Mouse (Mus musculus) lung, postnatal 25 days (tissue): ENCODE measurements around the gene Clec10a.
"Not testable (repeated sequence)": the region's sequence is repeated elsewhere in the genome, so short reads cannot be mapped to it uniquely, and the experiment has no call there.

Experiments used
- DNase-seq: peaks from one replicate; pipeline ENCODE4 v3.0.0; 2022; ENCODE audit warnings: low spot score

Clec10a gene

DNA sequence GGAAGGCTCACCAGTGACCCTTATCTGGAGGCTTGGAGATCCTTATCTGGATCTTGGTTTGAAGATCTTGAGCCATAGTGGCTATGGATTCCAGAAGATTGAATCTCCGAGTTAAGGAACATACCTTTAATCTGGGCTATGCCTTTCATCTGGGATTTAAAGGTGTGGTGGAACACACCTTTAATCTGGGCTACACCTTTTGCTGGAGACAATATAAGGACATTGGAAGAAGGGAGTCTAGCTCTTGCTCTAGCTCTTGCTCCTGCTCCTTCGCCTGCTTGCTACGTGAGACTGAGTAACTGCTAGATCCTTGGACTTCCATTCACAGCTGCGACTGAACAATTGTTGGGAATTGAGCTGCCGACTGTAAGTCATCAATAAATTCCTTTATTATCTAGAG, at the start of gene Clec10a:
Clec10a (plus strand) TSS at position 301 of the 400 bp plus-strand sequence.
- DNase-seq = not testable (repeated sequence)

DNA sequence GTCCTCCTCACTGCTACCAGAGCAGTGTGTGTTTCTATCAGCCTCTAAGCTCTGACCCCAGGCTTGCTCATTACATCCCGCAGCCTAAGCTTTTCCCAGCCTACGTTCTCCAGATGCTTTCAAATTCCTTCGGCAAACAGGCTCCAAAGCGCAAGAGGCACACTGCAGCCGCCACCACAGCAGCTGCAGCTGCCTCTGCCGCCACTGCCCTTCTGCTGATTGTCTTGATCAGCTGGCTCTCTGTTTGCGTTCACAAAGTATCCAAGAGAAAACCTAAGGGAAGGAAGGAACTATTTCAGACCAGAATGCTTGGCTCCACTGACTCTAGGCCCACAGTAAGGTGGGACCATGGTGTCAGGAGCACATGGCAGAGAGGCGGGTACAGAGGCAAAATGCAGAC, 48.9 kb upstream of the Clec10a start:
- no peak for DNase-seq

DNA sequence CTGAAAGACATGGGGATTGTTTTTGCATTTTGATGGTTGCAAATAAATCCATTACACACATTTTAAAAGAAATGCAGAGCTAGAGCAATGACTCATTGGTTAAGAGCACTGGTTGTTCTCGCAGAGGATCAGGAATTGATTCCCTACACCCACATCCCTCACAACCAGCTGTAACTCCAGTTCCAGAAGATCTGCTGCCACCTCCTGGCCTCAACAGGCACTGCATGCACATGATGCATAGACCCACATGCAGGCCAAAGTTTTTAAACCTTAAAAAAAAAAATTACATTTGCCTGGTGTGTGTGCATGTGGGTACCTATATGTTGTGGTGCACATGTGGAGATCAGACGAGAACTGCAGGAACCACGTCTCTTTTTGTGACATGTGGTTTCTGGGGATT, 45.9 kb upstream of the Clec10a start:
- DNase-seq = peak; percentile 16

DNA sequence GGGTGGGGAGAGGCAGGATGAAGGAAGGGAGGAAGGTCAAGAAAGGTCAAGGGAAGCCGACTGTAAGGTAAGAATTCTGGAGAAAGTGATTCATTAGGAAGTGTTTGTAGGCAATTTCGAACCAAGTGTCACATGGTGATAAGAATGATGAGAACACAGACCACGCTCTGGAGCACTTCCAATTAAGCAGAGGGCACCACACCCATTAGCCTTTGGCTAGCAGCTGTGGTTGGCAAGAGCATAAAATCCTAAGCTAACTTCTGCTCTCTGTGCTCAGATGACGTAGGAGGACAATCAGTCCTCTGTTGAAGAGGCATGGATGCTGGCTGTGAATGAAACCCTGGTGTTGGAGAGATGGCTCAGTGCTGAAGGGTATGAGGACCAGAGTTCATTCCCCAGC, 41.4 kb upstream of the Clec10a start:
- peak; percentile 12 for DNase-seq

DNA sequence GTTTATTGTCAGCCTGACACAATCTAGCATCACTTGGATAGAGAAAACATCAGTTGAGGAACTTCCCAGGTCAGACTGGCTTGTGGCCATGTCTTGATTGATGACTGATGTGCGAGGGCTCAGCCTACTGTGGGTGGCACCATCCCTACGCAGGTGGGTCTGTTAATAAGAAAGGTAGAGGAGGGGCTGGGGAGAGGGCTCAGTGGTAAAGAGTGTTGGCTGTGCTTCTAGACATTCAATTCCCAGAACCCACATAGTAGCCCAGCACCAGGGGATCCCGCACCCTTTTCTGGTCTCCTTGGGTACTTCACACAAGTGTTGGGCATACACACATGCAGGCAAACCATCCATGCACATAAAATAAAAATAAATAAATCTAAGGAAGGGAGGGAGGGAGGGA, 40.1 kb upstream of the Clec10a start:
- DNase-seq = no peak

DNA sequence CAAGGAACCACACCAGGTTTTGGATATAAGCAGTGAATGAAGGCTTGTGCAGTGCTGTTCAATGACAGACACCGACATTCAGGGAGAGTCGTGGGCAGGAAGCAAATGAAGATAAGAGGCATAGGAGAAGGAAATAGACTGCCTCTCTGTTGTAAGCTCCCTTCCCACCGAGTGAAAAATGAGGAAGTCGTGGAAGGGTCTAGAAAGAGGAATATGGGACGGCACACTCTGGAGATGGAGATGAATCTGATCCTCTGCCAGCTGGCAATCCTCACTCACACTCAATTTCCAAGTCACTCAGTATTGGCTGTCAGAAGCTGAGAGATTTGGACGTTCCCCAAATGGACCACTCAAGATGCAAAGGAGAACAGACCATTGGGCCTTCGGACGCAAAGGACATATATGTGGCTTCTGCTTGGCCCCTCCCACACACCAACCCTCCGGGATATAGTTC, 26.0 kb upstream of the Clec10a start, which contains the start of gene Mgl2:
Mgl2 (plus strand) TSS at position 404 of the 454 bp plus-strand sequence.
- peak; percentile 17 for DNase-seq

DNA sequence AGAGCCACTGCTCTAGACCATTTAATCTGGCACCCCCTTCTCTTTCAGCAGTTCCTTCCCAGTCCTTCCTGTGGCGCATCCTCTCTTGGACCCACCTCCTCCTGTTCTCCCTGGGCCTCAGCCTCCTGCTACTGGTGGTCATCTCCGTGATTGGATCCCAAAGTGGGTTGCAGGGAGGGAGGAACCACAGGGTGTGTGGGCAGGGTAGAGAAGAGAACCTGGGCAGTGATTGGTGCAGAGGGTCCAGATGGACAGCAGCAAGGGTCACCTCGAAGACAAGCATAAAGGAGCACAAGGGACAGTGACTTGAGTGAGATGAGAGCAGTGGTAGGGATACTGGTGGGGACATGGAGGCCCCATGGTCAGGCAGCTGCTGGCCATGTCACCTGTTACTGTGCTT, 21.0 kb upstream of the Clec10a start:
- not testable (repeated sequence) for DNase-seq

DNA sequence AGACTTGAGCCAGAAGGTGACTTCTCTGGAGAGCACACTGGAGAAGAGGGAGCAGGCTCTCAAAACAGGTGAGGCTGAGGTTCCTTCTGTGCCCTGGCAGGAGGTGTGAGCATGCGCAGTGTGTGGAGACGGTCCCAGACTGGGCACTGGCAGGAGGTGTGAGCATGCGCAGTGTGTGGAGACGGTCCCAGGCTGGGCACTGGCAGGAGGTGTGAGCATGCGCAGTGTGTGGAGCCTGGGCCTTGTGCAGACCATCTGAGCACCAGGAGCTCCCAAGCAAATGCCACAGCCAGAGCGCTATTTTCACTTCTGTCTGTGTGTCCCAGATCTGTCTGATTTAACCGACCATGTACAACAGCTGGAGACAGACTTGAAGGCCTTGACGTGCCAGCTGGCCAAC, 20.1 kb upstream of the Clec10a start:
- DNase-seq = not testable (repeated sequence)

DNA sequence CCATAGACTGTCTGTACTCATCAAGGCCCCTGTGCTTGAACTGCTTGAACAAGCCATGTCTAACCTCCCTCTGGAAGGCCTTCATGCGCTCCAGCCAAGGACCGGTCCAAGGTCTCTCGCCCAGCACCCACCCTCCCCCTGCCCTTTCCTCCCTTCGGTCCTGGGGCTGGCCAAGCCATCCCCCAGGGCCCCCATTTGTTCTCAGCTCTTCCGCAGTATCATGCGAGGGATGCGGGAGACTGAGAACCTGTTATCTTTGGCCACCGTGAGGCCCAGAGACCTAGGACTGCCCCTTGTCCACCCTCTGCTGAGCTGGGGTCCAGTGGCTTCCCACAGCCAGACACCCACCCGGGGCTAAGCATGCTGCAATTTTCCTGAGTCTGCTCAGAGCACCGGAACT, 16.8 kb upstream of the Clec10a start:
- DNase-seq = no peak

DNA sequence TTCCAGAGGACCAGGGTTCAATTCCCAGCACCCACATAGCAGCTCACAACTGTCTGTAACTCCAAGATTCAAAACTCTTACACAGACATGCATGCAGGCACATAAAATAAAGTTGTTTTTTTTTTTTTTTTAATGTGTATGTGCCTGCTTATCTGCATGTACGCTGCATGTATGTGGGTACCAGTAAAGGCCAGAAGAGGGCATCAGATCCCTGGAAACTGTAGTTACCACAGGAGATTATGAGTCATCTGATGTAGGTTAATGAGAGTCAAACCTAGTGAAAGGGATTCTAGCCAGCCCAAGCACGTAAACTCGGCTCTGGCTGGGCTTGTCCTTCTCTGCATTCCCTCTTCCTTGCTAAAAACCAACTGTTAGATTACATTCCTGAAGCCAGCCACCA, 4.9 kb upstream of the Clec10a start:
- no peak for DNase-seq

DNA sequence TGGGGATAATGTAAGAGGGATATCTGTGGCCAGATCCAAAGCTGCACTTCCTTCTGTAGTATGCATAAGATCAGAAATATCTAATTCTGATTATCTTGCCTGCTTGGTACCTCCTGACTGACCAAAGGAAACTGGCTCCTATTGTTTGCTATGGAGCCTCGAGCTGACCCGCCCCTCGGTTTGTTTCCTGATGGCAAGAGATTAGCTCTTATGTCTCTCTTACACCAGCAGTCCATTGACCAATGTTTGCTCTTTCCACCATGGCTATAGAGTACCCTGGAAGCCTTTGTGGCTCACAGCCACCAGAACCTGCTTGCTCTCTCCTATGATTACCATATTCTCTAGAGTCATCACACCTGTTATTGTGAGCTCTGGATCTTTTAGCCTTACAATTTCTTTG, 6.3 kb downstream of the Clec10a start:
- DNase-seq = peak; percentile 17

DNA sequence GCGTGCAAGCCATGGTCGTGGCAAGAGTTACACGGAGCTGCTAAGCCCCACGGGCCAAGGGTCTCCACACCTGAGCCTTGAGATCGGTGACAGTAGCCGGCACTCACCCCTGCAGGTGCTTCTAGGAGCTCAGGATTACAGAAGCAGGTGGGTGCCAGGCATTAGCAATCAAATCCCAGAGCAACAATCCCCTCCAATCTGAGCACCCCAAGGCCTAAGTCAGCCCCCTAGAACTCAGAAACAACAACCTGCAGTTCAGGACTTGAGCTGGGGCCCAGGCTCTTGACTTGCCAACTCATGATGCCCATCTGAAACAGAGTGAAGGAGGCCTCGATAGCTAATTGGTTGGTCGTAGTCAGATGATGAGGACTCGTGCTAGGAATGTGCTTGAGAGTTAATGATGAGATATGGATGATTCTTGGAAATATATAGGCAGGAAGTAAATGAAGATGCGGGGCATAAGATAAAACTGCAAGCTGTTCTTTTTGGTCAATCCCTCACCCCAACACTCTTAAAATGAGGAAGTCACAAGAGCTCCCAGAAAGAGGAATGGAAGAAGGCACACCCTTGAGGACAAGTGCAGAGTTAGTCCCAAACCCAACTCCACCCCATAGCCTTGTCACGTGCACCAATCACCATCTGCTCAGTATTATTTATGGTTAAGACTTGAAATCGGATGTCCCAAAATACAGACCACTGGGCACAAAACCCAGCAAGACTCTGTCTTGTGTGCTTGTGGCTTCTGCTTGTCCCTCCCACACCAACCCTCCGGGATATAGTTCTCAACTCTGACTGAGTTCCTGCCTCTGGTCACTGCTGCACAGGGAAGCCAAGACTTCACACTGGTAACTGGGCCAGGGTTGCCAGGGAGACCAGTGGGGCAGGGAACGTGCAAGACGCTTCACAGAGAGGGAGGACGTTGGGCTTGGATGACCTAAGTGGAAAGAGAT, 10.2 kb downstream of the Clec10a start:
- no peak for DNase-seq

DNA sequence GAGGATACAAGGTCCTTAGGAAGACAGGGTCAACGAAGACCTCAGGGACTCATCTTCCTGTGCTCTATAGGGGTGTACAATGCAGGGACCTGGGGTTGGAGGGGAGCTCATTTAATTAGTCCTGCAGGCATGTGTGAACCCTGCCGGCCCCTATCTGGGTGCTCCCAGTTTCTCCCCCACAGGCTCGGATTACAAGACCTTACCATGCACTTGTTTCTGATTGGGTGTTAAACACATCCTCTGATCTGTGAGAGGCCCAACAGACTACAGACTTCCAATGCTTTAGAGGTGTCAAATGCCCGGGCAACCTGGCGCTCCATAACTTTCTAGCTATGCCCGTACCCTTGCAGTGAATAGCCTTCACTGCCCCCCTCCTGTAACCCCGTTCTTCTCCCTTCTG, 12.1 kb downstream of the Clec10a start:
- no peak for DNase-seq

DNA sequence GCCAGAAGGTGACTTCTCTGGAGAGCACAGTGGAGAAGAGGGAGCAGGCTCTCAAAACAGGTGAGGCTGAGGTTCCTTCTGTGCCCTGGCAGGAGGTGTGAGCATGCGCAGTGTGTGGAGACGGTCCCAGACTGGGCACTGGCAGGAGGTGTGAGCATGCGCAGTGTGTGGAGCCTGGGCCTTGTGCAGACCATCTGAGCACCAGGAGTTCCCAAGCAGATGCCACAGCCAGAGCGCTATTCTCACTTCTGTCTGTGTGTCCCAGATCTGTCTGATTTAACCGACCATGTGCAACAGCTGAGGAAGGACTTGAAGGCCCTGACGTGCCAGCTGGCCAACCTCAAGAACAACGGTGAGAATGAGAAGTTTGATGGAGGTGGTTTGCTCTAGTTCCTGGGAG, 13.5 kb downstream of the Clec10a start:
- DNase-seq = not testable (repeated sequence)

DNA sequence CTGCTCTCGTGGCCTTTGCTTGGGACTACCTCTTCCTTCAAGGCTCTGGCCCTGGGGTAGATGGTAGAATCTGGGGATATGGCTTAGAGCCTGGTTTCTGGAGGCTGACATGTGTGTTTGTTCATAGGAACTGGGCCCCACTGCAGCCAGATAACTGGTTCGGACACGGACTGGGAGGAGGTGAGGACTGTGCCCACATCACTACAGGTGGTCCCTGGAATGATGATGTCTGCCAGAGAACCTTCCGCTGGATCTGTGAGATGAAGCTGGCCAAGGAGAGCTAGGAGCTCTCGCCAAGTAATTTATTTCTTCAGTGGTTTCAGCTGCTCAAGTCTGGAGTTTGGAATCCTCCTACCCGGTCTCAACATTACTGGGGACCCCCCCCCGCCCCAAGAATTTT, 14.3 kb downstream of the Clec10a start:
- no peak for DNase-seq

DNA sequence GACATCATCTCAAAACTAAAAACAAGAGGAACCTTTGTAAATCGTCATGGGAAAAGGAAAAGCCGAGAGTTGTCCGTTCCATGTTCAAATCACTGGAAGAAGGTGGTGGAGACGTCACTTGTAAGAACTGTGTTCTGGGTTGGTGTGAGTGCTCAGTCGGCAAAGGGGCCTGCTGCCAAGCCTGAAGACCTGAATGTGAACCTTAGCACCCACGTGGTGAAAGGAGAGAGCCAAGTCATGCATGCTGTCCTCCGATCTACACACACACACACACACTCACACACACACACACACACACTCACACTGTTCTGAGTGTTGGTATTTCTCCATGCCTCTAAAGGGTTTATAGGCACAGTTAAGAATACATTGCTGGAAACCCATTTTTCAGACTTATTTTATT, 15.2 kb downstream of the Clec10a start:
- DNase-seq = no peak

DNA sequence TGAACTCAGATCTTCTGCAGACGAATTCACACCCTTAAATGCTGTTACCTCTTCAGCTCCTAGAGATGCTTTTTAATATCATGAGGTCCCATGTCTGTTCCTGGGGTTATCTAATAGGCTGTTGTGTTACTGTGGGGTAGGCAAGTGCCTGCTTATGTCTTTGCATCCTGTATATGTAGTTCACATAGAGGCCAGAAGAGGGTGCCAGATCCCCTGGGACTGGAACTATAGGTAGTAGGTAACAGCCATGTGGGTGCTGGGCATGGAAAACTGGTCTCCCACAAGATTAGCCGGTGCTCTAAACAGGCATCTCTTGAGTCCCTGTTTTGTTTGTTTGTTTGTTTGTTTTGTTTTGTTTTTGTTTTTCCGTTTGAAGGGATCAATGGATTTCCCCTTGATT, 15.8 kb downstream of the Clec10a start:
- peak; percentile 61 for DNase-seq

DNA sequence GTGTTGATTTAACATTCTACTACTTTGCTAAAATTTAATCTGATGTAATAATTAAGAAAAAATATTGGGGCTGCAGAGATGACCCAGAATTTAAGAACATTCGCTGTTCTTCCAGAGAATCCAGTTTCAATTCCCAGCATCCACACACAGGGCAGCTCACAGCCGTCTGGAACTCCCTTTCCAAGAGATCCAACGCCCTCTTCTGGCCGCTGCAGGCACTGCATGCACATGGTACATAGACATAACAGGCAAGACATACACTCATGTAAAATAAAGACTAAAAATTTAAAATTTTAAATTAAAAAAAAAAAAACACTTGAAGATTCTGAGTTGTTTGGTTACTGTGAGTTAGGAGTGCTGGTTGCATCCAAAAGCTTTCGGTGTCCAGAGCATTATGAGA, 16.3 kb downstream of the Clec10a start:
- DNase-seq = no peak

DNA sequence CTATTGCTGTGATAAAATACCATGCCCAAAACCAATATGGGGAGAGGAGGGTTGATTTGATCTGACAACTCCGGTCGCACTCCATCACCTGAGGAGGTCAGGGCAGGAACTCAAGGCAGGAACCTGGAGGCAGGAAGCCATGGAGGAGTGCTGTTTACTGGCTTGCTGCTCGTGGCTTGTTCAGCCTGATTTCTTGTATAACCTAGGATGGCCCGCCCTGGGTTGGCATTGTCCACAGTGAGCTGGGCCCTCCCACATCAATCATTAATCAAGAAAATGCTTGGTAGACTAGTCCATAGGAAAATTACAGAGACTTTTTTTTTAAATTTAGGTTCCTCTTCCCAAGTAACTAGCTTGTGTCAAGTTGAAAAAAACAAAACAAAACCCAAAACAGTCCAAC, 18.5 kb downstream of the Clec10a start:
- no peak for DNase-seq

DNA sequence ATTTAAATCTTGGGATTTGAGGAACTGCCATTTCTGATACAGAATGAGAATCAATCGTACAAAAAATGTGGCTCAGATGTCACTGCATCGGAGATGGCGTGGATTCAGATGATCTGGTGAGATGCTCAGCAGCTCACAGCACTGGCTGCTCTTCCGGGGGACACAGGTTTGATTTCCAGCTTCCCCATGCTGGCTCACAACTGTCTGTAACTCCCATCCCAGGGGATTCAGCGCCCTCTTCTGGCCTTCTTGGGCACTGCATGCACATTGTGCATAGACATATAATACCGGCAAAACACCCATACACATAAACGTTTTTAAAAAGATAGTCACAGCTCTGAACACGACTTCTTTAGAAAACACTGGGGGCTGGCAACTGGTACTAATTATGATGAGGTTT, 21.6 kb downstream of the Clec10a start:
- DNase-seq = no peak

DNA sequence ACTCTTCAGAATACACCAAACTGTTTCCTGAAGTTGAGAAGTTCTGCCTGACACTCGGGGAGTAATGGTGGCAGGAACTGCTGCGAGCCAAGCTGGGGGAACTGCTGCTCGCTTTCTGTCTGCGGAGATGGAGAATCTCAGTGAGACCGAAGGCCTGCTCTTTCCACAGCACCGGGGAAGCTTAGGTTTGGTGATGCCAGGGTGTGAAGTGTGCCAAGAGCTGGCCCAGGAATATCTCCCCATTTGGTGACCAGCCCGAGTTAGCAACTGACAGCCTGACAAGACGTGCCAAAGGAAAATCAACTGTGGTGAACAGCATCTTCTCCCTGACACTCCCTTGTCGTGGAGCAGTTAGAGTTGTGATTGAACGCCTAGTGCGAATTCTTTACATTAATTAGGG, 22.3 kb downstream of the Clec10a start:
- no peak for DNase-seq

DNA sequence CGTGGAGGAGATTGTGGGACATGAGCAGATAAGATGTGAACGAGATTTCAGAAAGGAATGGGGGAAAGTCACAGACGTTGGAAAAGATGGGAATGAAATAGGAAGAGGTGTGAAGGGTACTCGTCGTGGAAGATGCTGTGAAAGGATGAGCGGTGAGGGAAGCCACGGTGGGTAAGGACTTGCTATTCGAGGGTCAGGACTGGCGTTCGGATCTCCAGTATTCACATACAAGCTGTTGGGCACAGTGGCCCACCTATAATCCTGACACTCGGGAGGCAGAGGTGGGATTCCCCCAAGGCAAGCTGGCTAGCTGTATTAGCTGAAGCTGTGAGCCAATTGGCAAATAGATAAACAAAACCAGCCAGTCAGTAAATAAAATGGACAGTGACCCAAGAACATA, 22.8 kb downstream of the Clec10a start:
- DNase-seq = no peak

DNA sequence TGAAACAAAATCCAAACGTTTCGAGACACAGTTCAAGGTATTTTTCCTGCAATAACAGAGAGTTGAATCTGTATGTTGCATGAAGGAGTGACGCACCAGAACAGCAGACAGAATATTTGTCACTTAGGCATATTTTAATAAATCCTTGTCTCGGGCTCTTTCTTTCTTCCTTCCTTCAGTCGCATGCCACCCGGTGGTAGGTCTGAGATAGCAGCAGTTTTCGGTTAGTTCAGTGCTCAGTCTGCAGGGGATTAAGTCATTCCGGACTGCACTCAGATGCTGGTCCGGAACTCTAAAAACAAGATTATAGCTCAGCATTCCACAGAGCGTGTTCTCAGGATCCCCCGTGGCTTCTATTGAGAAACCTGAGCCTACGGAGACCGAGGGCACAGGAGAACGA, 23.4 kb downstream of the Clec10a start:
- DNase-seq = no peak

DNA sequence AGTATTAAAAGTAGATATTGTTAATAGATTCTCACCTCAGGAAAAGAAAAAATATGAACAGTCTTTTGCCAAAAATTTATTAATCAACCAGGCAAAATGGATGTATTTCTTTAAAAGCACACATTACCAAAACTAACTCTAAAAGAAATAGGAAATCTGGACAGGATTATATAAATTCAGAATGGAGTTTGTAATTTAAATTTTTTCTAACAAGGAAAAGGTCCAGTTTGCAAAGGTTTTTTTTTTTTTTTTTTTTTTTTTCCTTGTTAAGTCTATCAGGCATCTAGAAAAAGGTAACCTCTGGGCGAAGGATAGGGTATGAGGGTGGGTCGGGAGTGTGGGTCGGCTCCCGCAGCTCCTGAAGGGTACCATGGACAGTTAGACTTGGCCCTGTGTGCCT, 24.5 kb downstream of the Clec10a start:
- DNase-seq = no peak
